Mouse (Mus musculus): ENCODE measurements around the gene Exoc7. TPM values are rescaled to one million over a fixed set of nuclear protein-coding genes. Genes with fewer than 3 reads are reported as not detected.
"Not testable (repeated sequence)": the region's sequence is repeated elsewhere in the genome, so short reads cannot be mapped to it uniquely, and the experiment has no call there.

Exoc7 gene
- polyA plus RNA-seq, 1 experiment from 2014 or later = 63.8 TPM

DNA sequence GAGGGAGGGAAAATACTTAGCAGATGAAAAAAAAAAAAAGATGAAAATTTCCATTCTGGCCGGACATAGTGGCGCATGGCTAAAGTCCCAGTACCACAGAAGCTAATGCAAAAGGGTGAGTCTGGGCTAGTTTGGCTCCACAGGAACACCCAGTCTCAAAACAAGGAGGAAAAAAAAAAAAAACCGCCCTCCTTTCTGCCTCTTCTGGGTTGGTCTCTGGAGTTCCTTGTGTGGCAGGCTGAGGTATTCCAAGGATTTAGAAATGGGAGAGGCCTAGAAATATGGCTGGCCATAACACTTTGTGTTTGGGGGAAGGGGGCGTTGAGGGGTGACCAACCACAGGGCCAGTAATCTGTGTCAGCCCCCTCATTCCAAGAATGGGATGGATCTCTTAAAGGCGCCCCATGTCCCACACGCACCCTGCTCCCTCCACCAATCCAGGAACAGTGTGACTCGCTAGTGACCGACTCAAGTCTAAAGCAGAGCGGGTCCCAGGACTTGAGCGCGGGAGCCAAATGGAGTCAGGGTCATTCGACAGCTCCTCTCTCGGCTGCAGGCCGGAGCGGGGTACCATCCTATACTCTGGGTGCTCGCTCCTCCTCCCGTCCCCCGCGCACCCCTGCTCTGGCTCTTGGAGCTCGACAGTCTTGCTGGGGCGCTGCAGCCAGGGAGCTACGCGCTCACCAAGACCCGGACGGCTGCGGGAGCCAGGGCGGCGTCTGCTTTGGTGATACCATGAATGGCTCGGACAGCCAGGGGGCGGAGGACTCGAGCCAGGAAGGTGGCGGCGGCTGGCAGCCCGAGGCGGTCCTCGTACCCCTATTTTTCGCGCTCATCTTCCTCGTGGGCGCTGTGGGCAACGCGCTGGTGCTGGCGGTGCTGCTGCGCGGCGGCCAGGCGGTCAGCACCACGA is 26.0 kb downstream of the Exoc7 start, which contains the start of gene Galr2:
TSS of gene Galr2 (plus strand) at position 189 of the 913 bp plus-strand sequence.
- ATAC-seq (replicated peaks; ENCODE audit: low FRiP score, low TSS enrichment, low read depth) = no peak

GRCm38 (mm10) chr11:116277184-116277583 is 29.8 kb downstream of the Exoc7 start:
- H3K4me2 ChIP-seq (ENCODE audit: low read length); H3K27ac ChIP-seq (ENCODE audit: low read depth); H3K9ac ChIP-seq (ENCODE audit: low read length); DNase-seq (ENCODE audit: low spot score); H3K36me3 ChIP-seq (ENCODE audit: control insufficient read depth, insufficient read depth, low read length); H3K9me3 ChIP-seq (ENCODE audit: control insufficient read depth, low read length); H3K4me3 ChIP-seq (ENCODE audit: low read depth, low read length); ATAC-seq (replicated peaks; ENCODE audit: low FRiP score, low TSS enrichment, low read depth): not testable (repeated sequence)
- H3K27me3 ChIP-seq (replicated peaks; ENCODE audit: control insufficient read depth, insufficient read depth, low read length) = peaks cover 26% of the 10 kb centered on the region
- WGBS = 86% methylated on average over 1 of the region's 1 CpGs
- peaks cover 22% of the 10 kb centered on the region for H3K4me1 ChIP-seq (replicated peaks; ENCODE audit: control insufficient read depth, insufficient read depth, low read length)

More for the DNA sequence above, 26.0 kb downstream of the Exoc7 start, which contains the start of gene Galr2:
- Histone ChIP-seq H3K27me3 (replicated peaks; ENCODE audit: control insufficient read depth, insufficient read depth, low read length) (peaks cover 59% of the 10 kb centered on the region), H3K9ac (ENCODE audit: low read length) (0 out of 2 replicates have a peak within 1 kb of the TSS, but pooled peaks have one; percentile 13), H3K4me1 (replicated peaks; ENCODE audit: control insufficient read depth, insufficient read depth, low read length) (peaks cover 11% of the 10 kb centered on the region), H3K4me2 (ENCODE audit: low read length) (peak within 1 kb of the TSS; percentile 51), H3K36me3 (ENCODE audit: control insufficient read depth, insufficient read depth, low read length) (no peaks in the 10 kb centered on the region), H3K4me3 (ENCODE audit: low read depth, low read length) (peak within 1 kb of the TSS; percentile 28), H3K27ac (ENCODE audit: low read depth) (no peak within 1 kb of the TSS), H3K9me3 (ENCODE audit: control insufficient read depth, low read length) (no peaks in the 10 kb centered on the region)
- peak; percentile 64 for DNase-seq (ENCODE audit: low spot score)
- WGBS = 7% methylated on average over 48 of the region's 48 CpGs

GRCm38 (mm10) chr11:116274045-116274666 is 32.9 kb downstream of the Exoc7 start, which contains the start of gene Srp68:
Srp68 (minus strand) TSS chr11:116274217.
- H3K9me3 ChIP-seq (ENCODE audit: control insufficient read depth, low read length) = no peaks in the 10 kb centered on the region
- H3K36me3 ChIP-seq (ENCODE audit: control insufficient read depth, insufficient read depth, low read length) = peaks cover 26% of the 10 kb centered on the region
- H3K4me2 ChIP-seq (ENCODE audit: low read length) = peak within 1 kb of the TSS; percentile 86
- peak within 1 kb of the TSS; percentile 80 for H3K27ac ChIP-seq (ENCODE audit: low read depth)
- 4% methylated on average over 32 of the region's 32 CpGs for WGBS
- DNase-seq (ENCODE audit: low spot score) (peak; percentile 93), ATAC-seq (replicated peaks; ENCODE audit: low FRiP score, low TSS enrichment, low read depth) (peak; percentile 97)
- H3K27me3 ChIP-seq (replicated peaks; ENCODE audit: control insufficient read depth, insufficient read depth, low read length) = no peaks in the 10 kb centered on the region
- peaks cover 17% of the 10 kb centered on the region for H3K4me1 ChIP-seq (replicated peaks; ENCODE audit: control insufficient read depth, insufficient read depth, low read length)
- H3K9ac ChIP-seq (ENCODE audit: low read length) = peak within 1 kb of the TSS; percentile 92
- peak within 1 kb of the TSS; percentile 99 for H3K4me3 ChIP-seq (ENCODE audit: low read depth, low read length)

- ATAC-seq (replicated peaks; ENCODE audit: low FRiP score, low TSS enrichment, low read depth) (peak; percentile 50; the same call in 1 of the 2 replicates), DNase-seq (ENCODE audit: low spot score) (no peak)
- Histone ChIP-seq H3K9ac (ENCODE audit: low read length) (peak overlapping the region; percentile 92), H3K4me3 (ENCODE audit: low read depth, low read length) (peak overlapping the region; percentile 99), H3K4me2 (ENCODE audit: low read length) (peak overlapping the region; percentile 86), H3K9me3 (ENCODE audit: control insufficient read depth, low read length) (no peaks in the 10 kb centered on the region), H3K27me3 (replicated peaks; ENCODE audit: control insufficient read depth, insufficient read depth, low read length) (no peaks in the 10 kb centered on the region), H3K27ac (ENCODE audit: low read depth) (peak overlapping the region; percentile 80), H3K36me3 (ENCODE audit: control insufficient read depth, insufficient read depth, low read length) (peaks cover 32% of the 10 kb centered on the region), H3K4me1 (replicated peaks; ENCODE audit: control insufficient read depth, insufficient read depth, low read length) (peaks cover 17% of the 10 kb centered on the region)
- 1% methylated on average over 31 of the region's 39 CpGs for WGBS
These were observed 33.5 kb downstream of the Exoc7 start for GRCm38 (mm10) chr11:116273469-116274044.

- Histone ChIP-seq H3K27me3 (replicated peaks; ENCODE audit: control insufficient read depth, insufficient read depth, low read length) (no peaks in the 10 kb centered on the region), H3K27ac (ENCODE audit: low read depth) (no peak overlapping the region), H3K9me3 (ENCODE audit: control insufficient read depth, low read length) (no peaks in the 10 kb centered on the region), H3K4me1 (replicated peaks; ENCODE audit: control insufficient read depth, insufficient read depth, low read length) (peaks cover 17% of the 10 kb centered on the region), H3K36me3 (ENCODE audit: control insufficient read depth, insufficient read depth, low read length) (peaks cover 39% of the 10 kb centered on the region), H3K9ac (ENCODE audit: low read length) (peak overlapping the region; percentile 92), H3K4me3 (ENCODE audit: low read depth, low read length) (peak overlapping the region; percentile 99), H3K4me2 (ENCODE audit: low read length) (peak overlapping the region; percentile 86)
- DNase-seq (ENCODE audit: low spot score) (no peak), ATAC-seq (replicated peaks; ENCODE audit: low FRiP score, low TSS enrichment, low read depth) (no peak)
- 44% methylated on average over 12 of the region's 12 CpGs for WGBS
These were observed 34.2 kb downstream of the Exoc7 start for GRCm38 (mm10) chr11:116272589-116273468.

GRCm38 (mm10) chr11:116269560-116269959 is 37.5 kb downstream of the Exoc7 start:
- Histone ChIP-seq H3K36me3 (ENCODE audit: control insufficient read depth, insufficient read depth, low read length) (peaks cover 71% of the 10 kb centered on the region), H3K27ac (ENCODE audit: low read depth) (no peak overlapping the region)

GRCm38 (mm10) chr11:116268313-116268712 is 38.7 kb downstream of the Exoc7 start:
- H3K36me3 ChIP-seq (ENCODE audit: control insufficient read depth, insufficient read depth, low read length) = peaks cover 83% of the 10 kb centered on the region
- 91% methylated on average over 6 of the region's 6 CpGs for WGBS
- H3K27ac ChIP-seq (ENCODE audit: low read depth) = no peak overlapping the region
- no peak for DNase-seq (ENCODE audit: low spot score)
- ATAC-seq (replicated peaks; ENCODE audit: low FRiP score, low TSS enrichment, low read depth) = no peak
- H3K9me3 ChIP-seq (ENCODE audit: control insufficient read depth, low read length) = no peaks in the 10 kb centered on the region
- no peak overlapping the region for H3K9ac ChIP-seq (ENCODE audit: low read length)
- H3K4me2 ChIP-seq (ENCODE audit: low read length) = no peak overlapping the region
- H3K4me1 ChIP-seq (replicated peaks; ENCODE audit: control insufficient read depth, insufficient read depth, low read length) = peaks cover 13% of the 10 kb centered on the region
- no peak overlapping the region for H3K4me3 ChIP-seq (ENCODE audit: low read depth, low read length)
- H3K27me3 ChIP-seq (replicated peaks; ENCODE audit: control insufficient read depth, insufficient read depth, low read length) = no peaks in the 10 kb centered on the region

More at GRCm38 (mm10) chr11:116269560-116269959, 37.5 kb downstream of the Exoc7 start:
- H3K9ac ChIP-seq (ENCODE audit: low read length) = no peak overlapping the region
- ATAC-seq (replicated peaks; ENCODE audit: low FRiP score, low TSS enrichment, low read depth) (no peak), DNase-seq (ENCODE audit: low spot score) (no peak)
- no peaks in the 10 kb centered on the region for H3K9me3 ChIP-seq (ENCODE audit: control insufficient read depth, low read length)
- no peaks in the 10 kb centered on the region for H3K27me3 ChIP-seq (replicated peaks; ENCODE audit: control insufficient read depth, insufficient read depth, low read length)
- 91% methylated on average over 8 of the region's 8 CpGs for WGBS
- H3K4me2 ChIP-seq (ENCODE audit: low read length) = no peak overlapping the region
- H3K4me1 ChIP-seq (replicated peaks; ENCODE audit: control insufficient read depth, insufficient read depth, low read length) = peaks cover 15% of the 10 kb centered on the region
- H3K4me3 ChIP-seq (ENCODE audit: low read depth, low read length) = no peak overlapping the region

Data from intestine, embryonic 14.5 days (tissue).